Mouse (Mus musculus) heart, adult 2 months (tissue): ENCODE results near the gene Zfp978. TPM values are rescaled to one million over a fixed set of nuclear protein-coding genes. Genes with fewer than 3 reads are reported as not detected.
A peak's percentile ranks its signal among the peaks of the same experiment; 100 is the strongest.
"Not testable (repeated sequence)": the region's sequence is repeated elsewhere in the genome, so short reads cannot be mapped to it uniquely, and the experiment has no call there.

Experiments
- DNase-seq, 2 experiments: peaks; one replicate each; pipeline ENCODE4 v3.0.0; 2021
- H3K27ac ChIP-seq: fragments of 200-600 bp; 2 replicates; pipeline ENCODE4 v1.8.1; 2022
- H3K27me3 ChIP-seq: fragments of 200-500 bp; 2 replicates; pipeline ENCODE4 v1.6.1; 2012; ENCODE audit warnings: mild to moderate bottlenecking, low read length, inconsistent platforms, mixed read lengths; ENCODE audit not compliant: control insufficient read depth, insufficient read depth
- H3K36me3 ChIP-seq: fragments of 200-500 bp; 2 replicates; pipeline ENCODE4 v1.6.1; 2012; ENCODE audit warnings: low read length, inconsistent platforms; ENCODE audit not compliant: control insufficient read depth, insufficient read depth
- H3K4me1 ChIP-seq: fragments of 200-500 bp; 2 replicates; pipeline ENCODE4 v1.6.1; 2011; ENCODE audit warnings: low read length; ENCODE audit not compliant: control insufficient read depth, insufficient read depth
- H3K4me3 ChIP-seq: fragments of 200-600 bp; 2 replicates; pipeline ENCODE4 v1.8.1; 2022
- H3K79me2 ChIP-seq: fragments of 200-500 bp; replicated peaks from 2 replicates; pipeline ENCODE4 v1.6.1; 2012; ENCODE audit warnings: mild to moderate bottlenecking, inconsistent platforms, low read length, moderate library complexity, mixed read lengths; ENCODE audit not compliant: control insufficient read depth, insufficient read depth
- H3K9ac ChIP-seq: fragments of 200-500 bp; 2 replicates; pipeline ENCODE4 v1.6.1; 2012; ENCODE audit warnings: low read depth, mild to moderate bottlenecking, control low read depth, inconsistent platforms, low read length, mixed read lengths
- CTCF ChIP-seq: fragments of 200-600 bp; IDR thresholded peaks from 2 replicates; pipeline ENCODE4 v1.8.1; 2022; ENCODE audit warnings: antibody characterized with exemption, mild to moderate bottlenecking, moderate library complexity
- EP300 ChIP-seq: fragments of 200-500 bp; IDR thresholded peaks from 2 replicates; pipeline ENCODE4 v1.6.1; 2011; ENCODE audit warnings: low read depth, low read length, control low read depth; ENCODE audit not compliant: insufficient read depth
- POLR2A ChIP-seq: fragments of 200-500 bp; IDR thresholded peaks from 2 replicates; pipeline ENCODE4 v1.6.1; 2011; ENCODE audit warnings: mild to moderate bottlenecking, low read depth, low read length, control low read depth; ENCODE audit not compliant: insufficient read depth
- WGBS: fragments of 180-500 bp; shearing (Covaris S2); methylation state at CpG from one replicate; pipeline ENCODE4 v1.1.7; 2018; 5-methylcytosine and 5-hydroxymethylcytosine counted together
- intact Hi-C: fragments of 180-260 bp; cut with DNase I; formaldehyde crosslinking; loops from one replicate; pipeline ENCODE4 v1.15.1; 2025
- polyA plus RNA-seq: library from polyadenylated mRNA; depleted of rRNA; stranded (reverse); fragments of >200 nt; gene quantifications from 2 replicates; pipeline ENCODE4 v1.2.3, GENCODE M21; 2012
- total RNA-seq, 2 experiments: library from RNA; stranded (reverse); gene quantifications; 2 replicates each; pipeline ENCODE4 v1.2.3; 2021

Gene Zfp978
- total and polyA plus RNA-seq, 3 experiments, result 0.27 to 0.42 TPM; not detected in 1

DNA sequence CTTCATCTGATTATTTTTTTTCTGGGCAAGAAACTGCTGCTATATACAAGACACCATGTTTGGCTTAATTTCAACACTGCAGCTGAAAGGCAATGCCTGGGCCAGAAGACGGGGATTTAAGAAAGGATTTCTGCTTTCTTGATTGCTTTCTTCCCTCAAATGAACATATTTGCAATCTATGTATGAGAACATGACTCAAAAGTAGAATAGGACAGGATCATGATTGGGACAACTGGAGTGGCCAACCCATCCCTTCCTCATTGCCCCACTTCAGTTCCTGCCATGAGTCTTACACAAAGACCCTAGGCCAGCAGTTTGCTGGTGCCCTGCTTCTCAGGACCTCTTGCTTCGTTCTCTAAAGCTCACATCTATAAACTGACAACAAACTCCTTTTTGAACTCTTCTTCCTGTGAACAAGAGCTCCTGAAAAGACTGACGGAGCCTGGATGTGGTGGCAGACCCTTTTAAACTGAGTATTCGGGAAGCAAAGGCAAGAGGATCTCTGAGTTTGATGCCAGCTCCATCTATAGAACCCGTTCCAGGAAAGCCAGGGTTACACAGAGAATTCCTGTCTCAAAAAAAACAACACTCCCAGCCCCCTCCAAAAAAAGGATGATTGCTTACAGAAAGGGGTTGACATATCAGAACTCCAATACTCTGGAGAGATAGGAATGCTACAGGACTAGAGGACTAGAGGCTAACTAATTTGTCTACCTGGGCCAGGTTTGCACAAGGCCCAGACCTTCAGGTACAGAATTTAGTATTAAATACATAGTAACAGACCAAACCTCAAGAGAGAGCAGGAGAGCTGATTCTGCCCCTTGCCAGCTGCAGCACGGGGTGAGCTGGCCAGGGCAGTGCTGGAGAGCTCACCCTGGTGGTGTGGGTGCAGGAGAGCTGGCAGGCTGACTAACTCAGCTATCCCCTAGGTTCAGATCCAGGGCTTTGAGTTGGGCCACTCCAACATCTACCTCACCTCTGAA, 43.1 kb downstream of the Zfp978 start:
- H3K79me2 ChIP-seq, H3K9ac ChIP-seq, intact Hi-C loops, H3K4me1 ChIP-seq, DNase-seq, H3K36me3 ChIP-seq, H3K27me3 ChIP-seq, H3K27ac ChIP-seq, H3K4me3 ChIP-seq: not testable (repeated sequence)
- WGBS, result 59% methylated on average over 6 of the region's 6 CpGs

DNA sequence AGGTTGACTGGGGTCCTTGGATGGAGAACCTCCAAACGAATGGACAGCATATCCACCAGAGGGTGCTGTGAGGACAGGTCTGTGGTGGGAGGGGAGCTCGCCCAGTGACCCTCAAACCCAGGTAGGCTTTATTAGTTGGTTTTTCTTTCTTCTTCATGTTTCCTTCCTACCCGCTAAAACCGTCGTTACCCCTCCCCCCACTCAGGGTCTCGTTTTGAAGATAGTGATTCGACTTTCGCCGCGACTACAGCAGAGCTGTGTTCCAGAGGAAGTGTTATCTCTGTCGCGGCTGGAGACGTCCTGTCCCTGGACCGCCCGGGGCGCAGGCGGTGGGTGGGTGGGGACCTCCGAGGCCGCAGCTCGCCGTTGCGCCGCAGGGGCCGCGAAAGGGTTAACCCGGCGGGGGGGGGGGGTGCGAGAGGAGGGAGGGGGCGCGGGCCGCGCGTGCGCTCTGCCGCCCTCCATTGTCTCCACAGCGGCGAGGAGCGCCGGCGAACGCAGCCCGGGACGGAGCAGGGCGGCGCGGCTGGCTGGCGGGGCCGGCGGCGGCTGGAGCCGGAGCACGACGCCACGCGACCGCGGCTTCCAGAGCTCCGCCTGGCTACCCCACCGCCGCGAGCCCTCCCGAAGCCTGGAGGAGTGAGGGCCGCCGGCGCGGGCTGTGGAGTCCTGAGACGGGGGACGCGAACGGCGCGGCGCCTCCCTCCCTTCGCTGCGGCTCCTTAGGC, 45.8 kb downstream of the Zfp978 start:
- Histone ChIP-seq H3K9ac (peak overlapping the region; percentile 88), H3K4me3 (peak overlapping the region; percentile 41), H3K27me3 (no peaks in the 10 kb centered on the region), H3K79me2 (no peaks in the 10 kb centered on the region), H3K36me3 (no peaks in the 10 kb centered on the region), H3K4me1 (no peaks in the 10 kb centered on the region), H3K27ac (peak overlapping the region; percentile 29; the same call in 1 of the 2 replicates)
- under 1% methylated on average over 53 of the region's 75 CpGs for WGBS
- intact Hi-C loops, result no loop called here
- TF ChIP-seq EP300 (no peak), CTCF (peak; percentile 40), POLR2A (no peak)
- peak in 1 of 2 experiments; percentile 63 for DNase-seq

DNA sequence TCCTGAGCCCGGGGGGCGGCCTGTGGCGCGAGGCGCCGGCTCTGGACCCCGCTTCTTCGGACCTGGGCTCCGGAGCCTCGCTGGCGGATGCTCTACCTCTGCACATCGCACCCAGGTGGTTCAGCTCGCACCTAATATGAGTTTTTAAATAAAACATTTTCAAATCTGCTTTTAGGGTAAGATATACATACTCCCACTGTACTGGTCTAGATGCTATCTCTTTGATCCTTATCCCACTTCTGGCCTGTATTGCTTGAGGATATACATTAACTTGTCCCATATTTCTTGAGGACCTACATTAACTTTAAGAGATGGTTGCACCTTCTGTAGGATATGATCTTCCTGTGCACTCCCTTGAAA, 46.3 kb downstream of the Zfp978 start:
- H3K4me3 ChIP-seq, result peak overlapping the region; percentile 41
- H3K9ac ChIP-seq, result peak overlapping the region; percentile 88
- WGBS, result 3% methylated on average over 13 of the region's 13 CpGs
- no peaks in the 10 kb centered on the region for H3K79me2 ChIP-seq
- H3K36me3 ChIP-seq, result no peaks in the 10 kb centered on the region
- H3K27me3 ChIP-seq, result no peaks in the 10 kb centered on the region
- no peaks in the 10 kb centered on the region for H3K4me1 ChIP-seq
- no peak for DNase-seq
- TF ChIP-seq POLR2A, result no peak
- no peak for TF ChIP-seq EP300
- TF ChIP-seq CTCF, result no peak
- peak overlapping the region; percentile 29; the same call in 1 of the 2 replicates for H3K27ac ChIP-seq
- intact Hi-C loops, result no loop called here

DNA sequence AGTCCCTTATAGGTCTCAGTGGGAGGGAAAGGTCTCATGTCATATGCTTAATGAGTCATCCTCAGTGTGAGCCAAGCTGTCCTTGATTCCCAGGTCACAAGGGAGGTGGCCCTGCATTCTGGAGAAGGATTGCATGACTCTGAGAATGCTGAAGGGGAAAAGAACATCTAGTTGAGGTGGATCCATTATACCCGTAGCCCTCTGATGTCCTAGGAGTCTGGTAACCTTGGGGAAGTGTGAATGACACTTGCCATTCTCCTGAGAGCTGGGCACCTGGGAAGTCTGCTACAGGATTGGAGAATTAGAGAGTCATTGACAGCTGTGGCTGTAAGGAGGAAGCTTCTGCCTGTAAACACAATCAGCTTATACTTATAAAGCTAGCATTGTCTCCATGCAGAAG, 55.3 kb downstream of the Zfp978 start:
- H3K27me3 ChIP-seq, H3K36me3 ChIP-seq, intact Hi-C loops, H3K4me3 ChIP-seq, H3K79me2 ChIP-seq, H3K4me1 ChIP-seq, H3K9ac ChIP-seq, DNase-seq, H3K27ac ChIP-seq: not testable (repeated sequence)
- WGBS, result 52% methylated on average over 1 of the region's 1 CpGs

DNA sequence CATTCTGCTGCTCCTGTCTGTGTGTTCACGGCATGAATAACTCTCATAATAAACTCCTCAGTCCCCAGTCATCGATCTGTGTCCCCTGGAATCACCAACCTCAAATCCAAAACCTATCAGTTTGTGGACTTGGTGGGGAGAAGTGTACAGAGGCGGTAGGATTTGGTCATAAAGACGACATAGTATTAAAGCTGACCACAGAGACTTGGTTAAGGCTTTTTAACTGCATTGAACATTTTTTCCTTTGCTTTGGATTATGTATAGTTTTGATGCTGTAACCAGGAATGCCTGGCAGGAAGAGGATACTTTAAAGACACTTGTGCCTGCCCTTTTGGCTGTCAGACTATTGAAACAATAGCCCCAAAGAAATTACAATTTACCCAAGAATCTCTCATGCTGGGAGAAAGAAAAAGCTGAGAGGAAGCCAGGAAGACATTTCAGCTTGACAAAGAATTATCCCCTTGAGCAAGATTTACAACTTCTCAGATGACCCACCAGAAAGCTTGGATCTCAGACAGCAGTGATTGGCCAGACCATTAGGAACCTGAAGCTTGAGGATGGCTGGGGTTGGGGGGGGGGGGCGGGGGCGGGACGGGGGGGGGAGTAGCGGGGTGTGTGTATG, 56.2 kb downstream of the Zfp978 start:
- WGBS, result 45% methylated on average over 8 of the region's 8 CpGs
- Histone ChIP-seq H3K4me1 (no peaks in the 10 kb centered on the region), H3K4me3 (no peak overlapping the region), H3K27me3 (peaks cover 2% of the 10 kb centered on the region; the same call in 1 of the 2 replicates), H3K27ac (no peak overlapping the region), H3K79me2 (no peaks in the 10 kb centered on the region), H3K9ac (no peak overlapping the region), H3K36me3 (no peaks in the 10 kb centered on the region)
- TF ChIP-seq EP300 (no peak), CTCF (no peak), POLR2A (no peak)
- DNase-seq, result no peak
- intact Hi-C loops, result no loop called here

DNA sequence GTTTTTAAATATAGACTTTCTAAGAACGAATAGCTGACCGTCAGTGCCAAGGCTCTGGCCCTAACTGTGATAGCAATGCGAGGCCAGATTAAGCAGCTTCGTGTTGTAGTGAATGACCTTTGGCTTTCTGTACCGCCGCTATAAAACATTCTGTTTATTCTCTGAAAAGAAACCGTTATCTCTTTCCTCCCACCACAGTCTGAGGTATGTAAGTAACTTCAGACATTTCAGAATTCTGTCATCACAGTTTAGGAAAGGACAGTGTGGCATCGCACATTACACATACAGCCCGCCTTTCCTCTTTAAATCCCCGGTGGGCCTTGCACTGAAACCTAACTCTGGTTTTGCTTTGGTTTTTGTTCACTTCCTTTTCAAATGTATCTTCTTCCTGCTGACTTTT, 56.8 kb downstream of the Zfp978 start:
- TF ChIP-seq CTCF, result no peak
- TF ChIP-seq POLR2A, result no peak
- H3K4me1 ChIP-seq, result no peaks in the 10 kb centered on the region

DNA sequence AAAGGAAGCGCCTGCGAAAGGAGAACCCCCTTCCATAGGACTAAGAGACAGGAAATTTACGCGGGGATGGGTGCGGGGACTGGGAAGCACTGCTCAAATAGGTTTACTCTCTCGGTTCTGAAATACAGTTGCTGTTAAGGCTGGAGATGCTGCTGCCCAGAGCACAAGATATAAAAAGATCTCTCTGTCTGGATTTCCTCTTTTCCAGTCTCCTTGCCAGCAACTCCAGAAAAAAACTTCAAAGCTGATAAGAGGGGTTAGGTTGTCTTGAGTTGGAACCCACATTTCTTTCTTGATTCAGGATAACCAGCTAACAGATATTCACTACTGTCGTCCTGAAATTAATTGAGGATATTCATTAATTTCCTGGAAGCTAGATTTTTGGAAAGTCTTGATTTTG, 57.2 kb downstream of the Zfp978 start:
- H3K4me3 ChIP-seq, H3K79me2 ChIP-seq, H3K9ac ChIP-seq, H3K27ac ChIP-seq, H3K36me3 ChIP-seq, intact Hi-C loops, DNase-seq, H3K27me3 ChIP-seq, H3K4me1 ChIP-seq: not testable (repeated sequence)
- WGBS, result 48% methylated on average over 7 of the region's 7 CpGs

More for the DNA sequence above, 56.8 kb downstream of the Zfp978 start:
- WGBS, result 52% methylated on average over 10 of the region's 10 CpGs
- no peak overlapping the region for H3K9ac ChIP-seq
- H3K27ac ChIP-seq, result no peak overlapping the region
- H3K27me3 ChIP-seq, result peaks cover 2% of the 10 kb centered on the region; the same call in 1 of the 2 replicates
- no peaks in the 10 kb centered on the region for H3K36me3 ChIP-seq
- no peak overlapping the region for H3K4me3 ChIP-seq
- DNase-seq, result no peak
- intact Hi-C loops, result no loop called here
- no peaks in the 10 kb centered on the region for H3K79me2 ChIP-seq

DNA sequence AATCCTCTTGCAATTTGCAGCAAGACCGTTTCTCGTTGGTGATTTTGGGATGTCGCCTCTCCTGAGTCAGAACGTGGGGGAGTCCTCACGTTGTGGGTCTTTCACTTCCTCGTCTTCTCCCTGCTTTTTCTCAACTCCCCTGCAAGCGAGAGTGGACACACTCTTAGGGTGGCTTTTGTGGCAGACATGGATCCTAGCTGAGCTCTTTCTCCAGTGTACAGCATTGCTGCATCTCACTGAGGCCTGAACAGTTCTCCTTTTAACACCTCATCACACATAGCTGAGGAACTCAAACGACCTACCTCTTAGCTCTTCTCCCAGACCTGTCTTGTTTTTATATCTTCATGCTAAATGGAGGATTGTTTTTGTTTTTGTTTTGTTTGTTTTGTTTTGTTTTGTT, 58.1 kb downstream of the Zfp978 start:
- H3K27ac ChIP-seq, H3K27me3 ChIP-seq, H3K36me3 ChIP-seq, intact Hi-C loops, H3K9ac ChIP-seq, DNase-seq, H3K4me3 ChIP-seq, H3K79me2 ChIP-seq, H3K4me1 ChIP-seq: not testable (repeated sequence)
- WGBS, result 80% methylated on average over 8 of the region's 8 CpGs
